Mouse (Mus musculus) hindlimb bud, embryonic 11.5 days (tissue): ENCODE data around the gene Gmnn.

Experiments
- DNase-seq: peaks from one replicate; pipeline ENCODE4 v3.0.0-alpha.2; 2012; ENCODE audit warnings: low read depth, low spot score; ENCODE audit errors: extremely low spot score

Gmnn gene

GRCm38 (mm10) chr13:24762254-24762653 is 531 bp upstream of the Gmnn start:
- DNase-seq, result no peak

- DNase-seq, result no peak
Observed at GRCm38 (mm10) chr13:24761083-24761402, 680 bp downstream of the Gmnn start.

GRCm38 (mm10) chr13:24760351-24760870 is 1.3 kb downstream of the Gmnn start:
- no peak for DNase-seq

- DNase-seq, result no peak
Observed at GRCm38 (mm10) chr13:24759451-24759850, 2.3 kb downstream of the Gmnn start.

- no peak for DNase-seq
Observed at GRCm38 (mm10) chr13:24757820-24758564, 3.7 kb downstream of the Gmnn start.

GRCm38 (mm10) chr13:24756756-24757155 is 5.0 kb downstream of the Gmnn start:
- DNase-seq, result no peak

GRCm38 (mm10) chr13:24751396-24751795 is 10.3 kb downstream of the Gmnn start:
- DNase-seq, result no peak

GRCm38 (mm10) chr13:24750807-24751206 is 10.9 kb downstream of the Gmnn start:
- no peak for DNase-seq

- no peak for DNase-seq
Observed at GRCm38 (mm10) chr13:24747823-24748222, 13.9 kb downstream of the Gmnn start.

- DNase-seq, result no peak
Observed at GRCm38 (mm10) chr13:24741028-24741427, 20.7 kb downstream of the Gmnn start, which contains the start of gene Armh2. Armh2 (plus strand) TSS chr13:24741232.

GRCm38 (mm10) chr13:24735608-24736131 is 26.1 kb downstream of the Gmnn start:
- DNase-seq, result no peak

- DNase-seq, result no peak
Observed at GRCm38 (mm10) chr13:24734502-24734901, 27.2 kb downstream of the Gmnn start.

- DNase-seq, result no peak
Observed at GRCm38 (mm10) chr13:24729128-24729527, 32.6 kb downstream of the Gmnn start.

- DNase-seq, result no peak
Observed at GRCm38 (mm10) chr13:24724395-24724759, 37.3 kb downstream of the Gmnn start.

- no peak for DNase-seq
Observed at GRCm38 (mm10) chr13:24723699-24724394, 37.9 kb downstream of the Gmnn start.

- no peak for DNase-seq
Observed at GRCm38 (mm10) chr13:24721502-24721901, 40.2 kb downstream of the Gmnn start.

GRCm38 (mm10) chr13:24717677-24718076 is 44.0 kb downstream of the Gmnn start:
- no peak for DNase-seq

- no peak for DNase-seq
Observed at GRCm38 (mm10) chr13:24716441-24716840, 45.3 kb downstream of the Gmnn start.

- DNase-seq, result no peak
Observed at GRCm38 (mm10) chr13:24715601-24716000, 46.1 kb downstream of the Gmnn start.

- DNase-seq, result no peak
Observed at GRCm38 (mm10) chr13:24714360-24714885, 47.3 kb downstream of the Gmnn start.

GRCm38 (mm10) chr13:24713434-24714000 is 48.2 kb downstream of the Gmnn start:
- peak; percentile 46 for DNase-seq
